Mouse (Mus musculus) thymus, postnatal 25 days (tissue): ENCODE measurements around the gene Slc9a3r2.

Experiments
- DNase-seq: peaks from one replicate; pipeline ENCODE4 v3.0.0; 2022

Slc9a3r2 gene

DNA sequence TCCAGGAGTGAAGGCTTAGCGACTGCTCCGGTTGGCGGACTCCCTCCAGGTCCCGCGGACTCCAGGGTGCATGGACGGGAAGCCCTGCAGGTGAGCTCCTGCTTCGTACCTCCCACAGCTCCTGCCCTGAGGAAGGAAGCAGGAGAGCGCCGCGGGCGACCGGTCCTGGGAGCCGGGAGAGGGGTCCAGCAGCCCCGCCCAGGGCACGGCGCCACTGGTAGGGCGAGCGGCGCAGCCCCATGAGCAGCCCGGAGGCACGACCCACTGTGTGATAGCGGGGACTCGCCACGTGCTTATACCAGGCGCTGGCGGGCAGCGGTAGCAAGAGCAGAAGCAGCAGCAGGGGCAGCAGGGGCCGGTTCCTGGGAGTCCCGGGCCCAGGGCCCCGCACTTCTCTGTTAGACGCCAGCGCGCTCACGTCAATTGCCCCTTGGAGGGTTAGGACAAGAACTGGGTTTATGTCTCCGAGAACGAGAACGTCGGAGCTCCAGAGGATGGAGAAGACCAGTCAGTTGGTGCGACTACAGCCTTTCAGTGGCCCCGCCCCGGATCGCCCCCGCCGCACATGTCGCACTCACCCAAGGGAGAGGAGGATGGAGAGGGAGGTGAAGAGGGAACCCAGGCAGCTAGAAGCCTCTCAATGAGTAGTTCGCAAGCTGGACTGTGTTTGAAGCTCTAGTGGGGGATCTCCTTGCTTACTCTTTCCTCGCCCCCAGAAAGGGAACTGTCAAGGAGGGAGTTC is 8.1 kb upstream of the Slc9a3r2 start, which contains the start of gene Npw:
Gene Npw, minus strand, starts transcription at position 441 of the 742 bp plus-strand sequence.
- DNase-seq, result no peak

DNA sequence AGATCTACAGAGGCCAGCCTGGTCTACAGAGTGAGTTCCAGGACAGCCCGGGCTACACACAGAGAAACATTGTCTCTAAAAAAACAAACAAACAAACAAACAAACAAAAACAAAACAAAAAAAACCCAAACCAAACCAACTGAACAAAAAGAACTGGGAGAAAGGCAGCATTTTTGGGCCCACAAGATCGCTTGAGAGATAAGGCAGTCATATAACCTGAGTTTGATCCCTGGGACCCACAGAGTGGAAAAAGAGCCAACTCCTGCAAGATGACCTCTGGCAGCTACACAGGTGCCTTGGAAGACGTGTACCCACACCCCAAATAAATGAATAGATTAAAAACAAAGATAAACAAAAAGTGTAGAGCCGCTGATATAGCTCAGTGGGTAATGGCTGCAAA is 4.8 kb upstream of the Slc9a3r2 start:
- no peak for DNase-seq

DNA sequence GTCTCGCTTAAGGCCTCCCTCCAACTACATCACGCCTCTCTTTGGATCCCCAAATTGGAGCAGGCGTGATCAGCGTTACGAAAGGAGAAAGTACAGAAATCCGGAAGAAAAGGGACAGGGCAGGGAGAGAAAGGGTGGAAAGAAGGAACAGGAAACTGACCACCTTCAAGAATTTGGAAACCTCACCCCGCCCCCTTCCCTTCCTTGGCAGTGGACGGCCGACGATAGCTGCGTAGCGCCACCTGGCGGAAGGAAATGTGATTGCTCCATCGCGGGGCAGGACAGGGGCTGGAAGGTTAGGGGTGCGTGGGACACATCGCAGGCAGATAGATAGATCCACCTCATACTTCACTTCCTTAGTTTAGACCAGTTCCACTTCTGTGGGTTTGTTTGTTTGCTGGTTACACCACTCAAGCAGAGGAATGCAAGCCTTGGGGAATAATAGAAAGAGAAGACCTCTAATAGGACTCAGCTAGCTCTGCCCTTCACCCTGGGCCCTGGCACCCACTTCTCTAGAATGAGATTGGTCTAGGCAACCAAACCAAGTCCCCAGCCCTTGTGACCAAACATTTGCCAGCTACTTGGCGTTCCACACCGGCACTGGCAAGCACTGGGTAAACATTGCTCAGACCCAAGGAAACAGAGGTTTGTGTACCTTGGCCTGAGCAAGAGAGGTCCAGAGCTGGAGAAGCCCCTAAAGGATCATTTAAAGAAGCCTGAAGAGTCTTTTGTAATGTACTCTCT is 4.0 kb upstream of the Slc9a3r2 start:
- DNase-seq, result peak; percentile 76

DNA sequence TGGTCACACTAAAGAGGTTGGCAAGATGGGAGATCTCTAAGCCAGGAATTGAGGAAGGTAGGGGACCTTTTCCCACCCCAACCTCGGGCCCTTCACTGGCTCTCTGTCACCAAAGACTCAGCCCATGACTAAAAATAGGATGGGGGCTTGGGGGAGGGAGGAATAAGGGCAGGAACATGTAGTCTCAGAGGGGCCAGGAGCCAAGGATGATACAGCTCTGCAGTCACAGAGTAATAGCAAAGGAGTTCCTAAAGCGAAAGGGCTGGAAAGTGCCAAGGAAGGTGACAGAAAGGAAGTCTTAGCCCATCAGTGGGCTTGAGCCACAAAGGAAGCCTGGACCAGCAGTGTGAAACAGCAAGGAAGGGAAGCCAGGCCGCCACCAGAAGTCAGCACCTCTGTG is 1.7 kb upstream of the Slc9a3r2 start:
- no peak for DNase-seq

DNA sequence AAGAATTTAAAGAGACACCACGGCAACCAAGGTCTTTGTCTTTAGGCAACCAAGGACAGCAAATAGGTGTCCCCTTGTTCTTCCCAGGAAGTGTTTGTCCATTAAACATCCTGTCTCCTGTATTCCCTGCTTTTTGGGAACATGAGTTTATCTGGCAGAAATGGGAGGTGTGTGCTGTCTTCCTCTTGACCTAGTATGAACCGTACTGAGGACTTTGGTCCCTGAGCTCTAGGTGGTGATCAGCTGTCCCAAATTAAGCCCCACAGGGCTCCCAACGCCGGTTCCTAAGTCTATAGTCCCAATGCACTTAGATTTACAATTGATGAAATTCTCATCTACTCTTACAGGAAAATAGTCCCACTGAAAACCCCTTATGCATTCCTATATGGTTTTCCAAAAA is 639 bp upstream of the Slc9a3r2 start:
- no peak for DNase-seq

DNA sequence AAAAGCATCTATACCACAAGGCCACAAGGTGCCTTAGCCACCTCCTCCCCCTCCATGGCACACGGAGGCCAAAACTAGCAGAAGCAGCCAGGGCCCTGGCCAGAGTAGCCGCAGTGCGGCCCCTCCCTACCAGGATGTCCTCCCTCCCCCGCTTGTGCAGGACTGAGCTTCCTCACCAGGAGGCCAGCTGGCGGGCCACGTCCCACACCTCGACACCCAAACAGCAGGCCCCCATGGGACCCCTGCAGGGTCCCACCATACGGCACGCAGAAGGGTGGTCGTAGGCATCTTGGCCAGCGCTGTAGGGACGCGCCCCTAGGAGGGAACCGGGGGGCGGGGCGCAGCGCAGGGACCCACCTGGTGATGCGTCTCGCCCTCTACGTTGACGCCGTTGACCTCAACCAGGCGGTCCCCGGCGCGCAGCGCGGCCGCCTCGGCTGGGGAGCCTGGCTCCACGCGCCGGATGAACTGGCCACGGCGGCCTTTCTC is 502 bp downstream of the Slc9a3r2 start:
- peak; percentile 20 for DNase-seq

DNA sequence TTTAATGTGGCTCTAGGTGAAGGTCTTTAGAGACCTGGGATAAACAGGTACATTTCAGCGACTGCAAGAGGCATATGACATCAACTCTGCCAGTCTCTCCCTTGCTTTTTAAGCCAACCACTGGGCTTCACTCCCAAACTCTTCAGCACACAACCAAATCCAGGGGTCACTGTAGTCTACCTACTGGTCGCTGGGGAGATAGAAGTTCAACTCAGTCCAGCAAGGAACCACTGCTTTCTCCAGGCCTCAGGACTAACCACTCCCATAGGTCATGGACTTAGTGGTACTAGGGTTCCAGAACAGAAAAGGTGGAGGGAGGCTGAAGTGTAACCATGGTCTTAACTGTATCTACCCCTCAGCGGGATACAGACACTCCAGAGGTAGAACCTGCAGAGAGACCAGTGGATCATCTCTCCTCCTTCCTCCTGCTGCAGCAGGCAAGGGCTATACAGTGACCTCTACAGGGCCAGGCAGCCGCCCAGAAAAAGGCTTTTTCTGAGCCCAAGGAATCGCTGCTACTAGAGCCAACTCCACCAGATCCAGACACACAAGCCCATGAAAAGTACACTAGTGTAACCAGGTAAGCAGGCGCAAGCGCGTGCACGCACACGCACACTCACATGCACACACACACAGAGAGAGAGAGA is 1.3 kb downstream of the Slc9a3r2 start:
- no peak for DNase-seq

DNA sequence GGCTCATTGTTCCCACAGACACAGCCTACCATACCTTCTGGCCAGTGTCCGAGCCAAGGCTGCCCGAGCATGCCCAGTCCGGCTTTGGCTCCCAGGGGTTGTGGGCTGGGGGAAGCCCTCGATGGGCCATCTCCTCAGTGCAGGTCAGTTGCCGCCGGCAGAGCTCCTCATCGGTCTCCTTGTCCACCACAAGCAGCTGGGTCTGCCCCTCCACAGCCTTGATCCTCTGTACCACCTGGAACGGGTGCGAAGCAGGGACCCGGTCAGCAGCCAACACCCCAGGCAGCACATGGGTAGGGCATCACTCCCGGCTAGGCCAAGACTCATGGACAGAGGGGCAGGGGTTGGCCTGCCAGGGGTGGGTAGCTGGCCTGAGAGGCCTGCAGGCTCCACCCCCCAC is 2.6 kb downstream of the Slc9a3r2 start:
- DNase-seq, result no peak

DNA sequence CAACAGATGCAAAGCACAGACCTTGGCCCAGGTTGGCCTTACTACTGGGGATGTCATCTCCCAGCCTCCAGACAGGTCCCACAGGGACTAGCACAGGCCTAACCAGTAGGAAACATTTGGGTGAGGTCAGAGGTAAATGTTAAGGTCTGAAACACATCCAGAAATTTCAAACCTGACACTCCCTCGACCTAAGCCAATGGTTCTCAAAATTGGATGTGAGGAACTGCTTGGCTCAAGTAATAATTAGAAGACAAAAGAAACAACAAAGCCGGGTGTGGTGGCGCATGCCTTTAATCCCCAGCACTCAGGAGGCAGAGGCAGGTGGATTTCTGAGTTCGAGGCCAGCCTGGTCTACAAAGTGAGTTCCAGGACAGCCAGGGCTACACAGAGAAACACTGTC is 3.7 kb downstream of the Slc9a3r2 start:
- DNase-seq, result no peak

DNA sequence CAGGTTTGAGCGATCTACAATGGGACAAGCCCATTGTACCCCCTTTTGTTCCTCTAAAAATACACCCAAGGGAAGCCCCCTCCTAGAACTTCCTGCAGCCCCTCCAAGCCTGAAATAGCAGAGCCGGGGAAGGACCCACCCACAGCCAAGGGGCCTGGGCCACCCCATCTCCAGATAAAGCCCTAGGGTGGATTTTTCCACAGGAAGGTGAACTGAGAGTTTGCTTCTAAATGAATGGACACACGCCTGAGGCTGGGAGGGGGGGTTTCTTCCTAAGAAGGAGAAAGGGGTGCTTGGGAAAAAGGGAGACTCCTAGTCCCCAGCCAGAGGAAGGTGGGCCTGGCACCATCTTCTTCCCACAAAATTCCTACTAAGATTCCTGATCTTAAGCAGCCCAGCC is 4.2 kb downstream of the Slc9a3r2 start:
- DNase-seq, result no peak

DNA sequence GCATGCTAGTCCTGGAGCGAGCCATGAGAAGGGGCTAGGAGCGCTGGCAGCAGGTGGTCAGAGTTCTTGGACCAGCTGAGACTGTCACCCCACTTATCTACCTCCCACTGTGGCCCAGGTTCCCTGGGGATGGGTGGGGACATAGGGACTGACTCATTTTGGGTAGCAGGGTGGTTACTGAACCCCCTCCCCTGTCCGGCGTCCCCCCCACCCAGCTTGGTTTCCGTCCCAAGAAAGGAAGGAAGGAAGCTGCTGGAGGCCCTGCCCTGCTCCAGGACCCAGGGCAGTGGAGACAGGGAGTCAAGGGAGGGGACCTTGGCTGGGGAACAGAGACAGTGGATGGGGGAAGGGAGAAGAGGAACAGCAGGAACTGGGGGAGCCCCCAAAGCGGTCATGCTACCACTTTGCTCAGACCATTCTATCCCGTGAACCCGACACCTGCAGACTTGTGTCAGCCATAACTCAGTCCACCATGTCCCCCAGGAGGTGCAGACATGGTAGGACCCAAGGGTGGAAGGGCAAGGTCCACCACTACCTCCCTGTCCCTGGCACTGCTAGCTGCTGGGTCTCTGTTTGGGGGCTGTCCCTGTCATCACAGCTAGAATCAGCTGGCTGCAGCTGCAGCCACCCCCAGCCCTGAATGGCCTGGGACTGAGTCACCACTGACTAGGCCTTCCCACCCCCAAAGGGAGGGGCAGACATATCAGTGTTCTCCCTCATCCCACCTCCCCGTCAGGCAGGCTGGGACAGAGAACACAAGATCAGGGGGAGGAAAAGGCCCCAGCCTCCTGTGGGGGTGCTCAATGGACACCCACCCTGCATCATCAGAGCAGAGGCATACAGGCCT is 5.0 kb downstream of the Slc9a3r2 start:
- DNase-seq, result no peak

DNA sequence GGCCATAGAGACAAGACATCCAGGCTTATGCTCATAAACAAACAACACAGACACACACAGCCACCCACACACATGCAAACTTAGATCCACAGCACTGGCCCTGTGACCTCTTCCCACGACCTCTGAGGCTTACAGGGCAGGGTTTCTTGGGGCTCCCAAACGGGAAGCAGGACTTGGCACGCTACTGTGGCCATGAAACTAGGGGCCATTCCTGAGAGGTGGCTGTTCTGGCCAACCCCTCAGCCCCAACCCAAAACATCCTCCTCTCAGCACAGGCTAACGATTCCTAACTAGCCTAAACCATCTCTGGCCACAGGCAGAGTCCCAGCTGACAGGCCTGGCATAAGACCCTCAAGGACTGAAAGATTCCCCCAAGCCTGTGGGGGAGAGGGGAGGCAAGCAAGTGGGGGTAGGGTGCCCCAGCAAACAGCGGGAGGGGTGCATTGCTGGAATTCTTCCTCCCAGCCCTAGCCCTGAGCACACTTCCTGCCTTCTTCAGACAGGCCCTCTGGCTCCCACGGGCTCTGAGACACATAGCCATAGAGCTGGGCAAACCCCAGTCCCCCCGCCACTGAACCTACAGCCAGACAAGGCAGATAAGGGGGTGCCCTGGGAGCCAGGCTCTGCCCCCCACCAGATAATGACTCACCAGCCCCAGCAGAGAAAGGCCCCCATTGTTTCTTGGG is 6.0 kb downstream of the Slc9a3r2 start:
- no peak for DNase-seq

DNA sequence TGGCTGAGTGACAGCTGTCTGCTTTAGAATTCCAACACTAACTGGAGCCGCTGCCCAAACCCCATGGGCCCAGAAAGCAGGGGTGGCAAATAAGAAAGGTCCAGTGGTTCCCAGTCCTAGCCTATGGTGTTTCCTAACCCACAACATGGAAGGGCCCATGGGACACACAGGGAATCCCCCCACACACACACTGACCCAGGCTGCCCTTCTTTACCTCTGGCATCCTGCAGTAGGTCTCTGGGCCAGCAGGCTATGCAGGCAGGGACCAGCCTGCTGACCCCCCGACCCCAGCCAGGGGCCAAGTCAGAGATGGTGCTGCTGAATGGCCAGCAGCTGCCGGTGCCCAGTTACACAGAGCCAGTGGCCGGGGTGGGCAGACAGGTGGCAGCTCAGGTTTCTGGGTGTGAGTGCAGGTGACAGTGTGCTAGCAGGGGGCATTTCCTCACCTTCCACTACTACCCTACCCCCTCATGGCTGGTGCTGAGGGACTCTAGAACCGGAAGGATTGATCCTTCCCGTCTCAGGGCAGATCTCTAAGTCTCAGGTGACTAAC is 7.3 kb downstream of the Slc9a3r2 start:
- DNase-seq, result no peak

DNA sequence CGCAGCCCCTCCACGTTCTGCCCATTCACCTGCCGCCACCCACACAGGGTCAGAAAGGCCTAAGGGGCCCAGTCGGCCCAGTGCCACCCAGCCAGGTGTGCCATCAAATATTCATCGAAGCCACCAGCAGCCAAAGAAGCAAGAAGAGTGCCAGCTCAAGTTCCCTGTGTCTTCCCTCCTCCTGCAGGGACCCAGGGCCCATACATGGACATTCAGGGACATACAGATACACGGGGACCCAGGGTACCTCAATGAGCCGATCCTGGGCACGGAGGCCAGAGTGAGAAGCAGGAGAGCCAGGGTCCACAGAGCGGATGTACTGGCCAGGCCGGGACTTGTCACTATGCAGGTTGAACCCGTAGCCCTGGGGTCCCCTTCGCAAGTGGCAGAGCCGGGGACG is 8.2 kb downstream of the Slc9a3r2 start:
- DNase-seq, result no peak

DNA sequence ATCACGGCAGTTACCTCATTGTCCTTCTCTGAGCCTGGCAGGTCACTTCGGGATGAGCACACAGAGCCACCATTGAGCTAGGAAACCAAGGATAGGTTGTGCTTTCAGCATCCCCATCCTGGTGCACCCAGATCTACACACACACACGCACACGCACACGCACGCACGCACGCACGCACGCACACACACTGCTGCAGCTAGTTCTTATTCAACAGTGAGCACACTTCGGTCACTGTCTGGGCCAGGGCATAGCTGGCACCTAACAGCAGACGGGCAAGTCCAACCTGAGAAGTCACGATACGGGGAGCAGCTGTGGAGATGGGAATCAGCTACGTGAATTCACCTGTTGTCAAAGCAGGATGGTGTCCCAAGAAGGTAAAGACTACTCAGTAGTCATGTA is 9.5 kb downstream of the Slc9a3r2 start:
- DNase-seq, result no peak

DNA sequence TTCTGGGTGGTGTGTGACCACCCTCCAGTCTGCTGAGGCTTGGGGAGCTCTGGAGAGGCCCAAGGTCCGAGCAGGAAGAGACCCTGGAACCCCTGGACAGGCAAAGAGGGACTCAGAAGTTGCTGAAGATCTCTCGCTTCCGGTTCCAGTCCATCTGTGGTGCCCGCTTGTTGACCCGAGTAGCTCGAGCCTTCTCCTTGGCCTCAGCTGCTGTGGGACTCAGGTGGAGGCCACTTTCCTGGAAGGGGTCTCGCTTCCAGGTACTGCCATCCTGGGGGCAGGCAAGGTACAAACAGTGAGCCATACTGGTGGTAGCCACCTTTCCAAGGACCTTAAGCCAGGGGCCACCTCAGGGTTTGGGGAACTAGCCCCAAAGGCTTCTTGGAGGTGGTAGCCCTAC is 10.0 kb downstream of the Slc9a3r2 start:
- no peak for DNase-seq

DNA sequence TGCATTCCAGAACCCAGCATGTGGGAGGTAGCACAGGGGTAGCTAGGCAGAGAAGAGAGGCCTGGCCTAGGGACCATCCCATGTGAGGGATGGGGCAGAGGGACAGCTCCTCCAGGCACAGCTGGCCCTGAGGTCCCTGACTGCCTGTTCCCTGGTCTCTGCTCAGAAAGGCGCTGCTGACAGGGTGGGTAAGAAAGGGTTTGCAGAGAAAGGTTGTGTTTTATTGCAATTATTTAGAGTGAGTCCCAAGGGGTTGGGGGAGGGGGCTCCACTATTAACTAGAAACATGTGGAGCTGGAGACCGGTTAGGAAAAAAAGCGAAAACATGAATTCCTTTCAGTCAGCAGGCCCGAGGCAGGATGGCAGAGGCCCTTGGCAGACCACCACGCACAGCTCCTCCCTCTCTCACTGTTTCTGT is 10.5 kb downstream of the Slc9a3r2 start:
- DNase-seq, result no peak

DNA sequence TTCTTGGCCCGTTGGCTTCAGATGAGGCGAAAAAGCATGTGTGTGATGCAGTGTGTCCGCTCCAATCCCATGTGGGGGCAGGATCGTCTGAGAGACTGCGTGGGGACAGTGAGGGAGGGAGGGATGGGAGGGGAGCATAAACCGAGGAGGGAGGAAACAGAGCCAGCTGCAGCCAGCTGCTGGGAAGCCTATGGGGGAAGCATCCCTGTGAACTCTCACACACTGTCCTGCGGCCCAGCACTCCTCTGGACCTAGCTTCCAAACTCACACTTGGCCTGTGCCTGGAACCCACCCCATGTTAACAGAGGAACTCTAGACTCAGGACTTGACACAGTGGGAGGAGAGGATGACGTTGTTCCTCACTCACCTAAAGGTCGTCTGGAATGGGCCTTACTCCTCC is 11.3 kb downstream of the Slc9a3r2 start:
- DNase-seq, result no peak

DNA sequence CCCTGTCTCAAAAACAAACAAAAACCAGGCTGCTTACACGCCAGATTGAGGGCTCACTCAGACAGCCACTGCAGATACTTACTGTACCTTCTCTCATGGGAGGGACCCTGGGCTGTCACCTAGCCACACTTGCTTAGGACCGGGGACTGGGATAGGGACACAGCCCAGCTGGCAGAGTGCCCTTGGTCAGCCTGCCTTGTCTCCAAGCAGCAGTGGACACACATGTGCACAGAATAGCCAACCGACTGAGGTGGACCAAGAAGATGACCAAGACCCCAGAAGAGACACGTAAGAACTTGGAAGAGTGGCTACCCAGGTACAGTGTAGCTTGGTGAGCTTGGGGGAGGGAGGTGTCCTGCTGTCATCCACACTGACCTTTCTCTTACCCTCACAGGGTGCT is 11.9 kb downstream of the Slc9a3r2 start:
- no peak for DNase-seq

DNA sequence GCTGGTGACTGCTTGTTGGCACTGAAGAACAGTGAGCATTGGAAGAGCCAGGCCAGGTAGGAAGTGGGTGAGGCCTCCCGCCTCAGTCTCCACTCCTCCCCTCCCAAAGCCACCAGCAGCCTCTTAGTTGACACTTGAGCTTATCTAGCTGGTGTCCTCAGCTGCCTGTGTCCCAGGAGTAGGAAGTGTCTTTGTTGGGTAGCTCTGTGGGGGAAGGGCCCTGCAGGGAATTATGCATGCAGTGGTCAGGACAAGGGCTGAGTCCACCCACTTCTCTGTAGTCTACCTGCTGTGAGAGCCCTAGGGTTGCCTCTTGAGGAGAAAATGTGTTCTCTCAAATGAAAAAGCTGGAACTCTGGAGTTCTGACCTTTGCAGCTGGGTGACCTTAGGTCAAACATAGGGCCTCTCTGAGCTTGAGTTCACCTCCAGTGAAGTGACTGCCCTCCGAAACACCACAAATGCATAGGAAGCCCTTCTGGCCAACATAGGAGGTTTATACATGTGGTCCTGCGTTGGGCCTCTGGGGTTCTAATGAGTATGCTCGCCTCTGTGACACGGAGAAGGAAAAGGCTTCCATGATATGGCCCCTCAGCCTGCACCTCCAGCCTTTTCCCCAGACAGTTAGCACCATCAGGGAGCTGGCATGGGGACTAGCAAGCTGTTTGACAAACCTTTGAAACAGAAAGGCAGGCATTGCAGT is 13.2 kb downstream of the Slc9a3r2 start:
- no peak for DNase-seq

DNA sequence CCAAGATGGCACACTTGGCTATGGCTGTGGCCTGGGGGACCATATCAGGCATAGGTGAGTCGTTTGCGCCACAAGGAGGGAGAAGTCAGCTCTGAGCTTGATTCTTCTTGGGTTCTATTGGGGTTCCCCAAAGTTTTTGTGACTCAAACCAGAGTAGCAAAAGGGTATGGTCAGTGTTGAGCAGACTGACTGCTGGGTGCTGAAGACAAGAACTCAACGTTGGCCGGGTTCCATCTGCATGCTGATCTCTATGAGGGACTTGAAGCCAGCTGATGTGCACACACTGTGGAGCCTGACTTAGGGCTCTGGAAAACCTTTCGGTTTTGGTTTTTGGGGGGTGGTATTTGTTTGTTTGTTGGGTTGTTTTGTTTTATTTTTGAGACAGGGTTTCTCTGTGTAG is 14.4 kb downstream of the Slc9a3r2 start:
- no peak for DNase-seq
